Mouse (Mus musculus) bone marrow macrophage, adult 2 months (primary cell): ENCODE results near the gene Nr1i2.

Experiments used
- CTCF ChIP-seq: IDR thresholded peaks from 2 replicates; pipeline ENCODE4 v1.5.1; 2012; ENCODE audit warnings: low read depth, mild to moderate bottlenecking, low read length, moderate library complexity
- POLR2A ChIP-seq: IDR thresholded peaks from 2 replicates; pipeline ENCODE4 v1.6.1; 2012; ENCODE audit warnings: mild to moderate bottlenecking, low read depth, low read length, borderline replicate concordance

- no peak for TF ChIP-seq CTCF
- no peak for TF ChIP-seq POLR2A
Measured at GRCm38 (mm10) chr16:38307651-38308050, 13.0 kb upstream of the Nr1i2 start.
